Mouse (Mus musculus): ENCODE results near the gene Nfu1. TPM values are rescaled to one million over a fixed set of nuclear protein-coding genes. Genes with fewer than 3 reads are reported as not detected.
A peak's percentile ranks its signal among the peaks of the same experiment; 100 is the strongest.

Nfu1 gene
- total RNA-seq (2015; ENCODE audit: low replicate concordance): 16.5 and 18.8 TPM in 2 replicates
- 15.8 and 25.9 TPM in 2 replicates for total RNA-seq (2017; ENCODE audit: low replicate concordance)

- ATAC-seq (replicated peaks; ENCODE audit: low FRiP score, poor library complexity, severe bottlenecking): no peak
These were observed at the start of gene Nfu1 for GRCm38 (mm10) chr6:87008887-87009286. Nfu1 (plus strand) TSS chr6:87009236.

DNA sequence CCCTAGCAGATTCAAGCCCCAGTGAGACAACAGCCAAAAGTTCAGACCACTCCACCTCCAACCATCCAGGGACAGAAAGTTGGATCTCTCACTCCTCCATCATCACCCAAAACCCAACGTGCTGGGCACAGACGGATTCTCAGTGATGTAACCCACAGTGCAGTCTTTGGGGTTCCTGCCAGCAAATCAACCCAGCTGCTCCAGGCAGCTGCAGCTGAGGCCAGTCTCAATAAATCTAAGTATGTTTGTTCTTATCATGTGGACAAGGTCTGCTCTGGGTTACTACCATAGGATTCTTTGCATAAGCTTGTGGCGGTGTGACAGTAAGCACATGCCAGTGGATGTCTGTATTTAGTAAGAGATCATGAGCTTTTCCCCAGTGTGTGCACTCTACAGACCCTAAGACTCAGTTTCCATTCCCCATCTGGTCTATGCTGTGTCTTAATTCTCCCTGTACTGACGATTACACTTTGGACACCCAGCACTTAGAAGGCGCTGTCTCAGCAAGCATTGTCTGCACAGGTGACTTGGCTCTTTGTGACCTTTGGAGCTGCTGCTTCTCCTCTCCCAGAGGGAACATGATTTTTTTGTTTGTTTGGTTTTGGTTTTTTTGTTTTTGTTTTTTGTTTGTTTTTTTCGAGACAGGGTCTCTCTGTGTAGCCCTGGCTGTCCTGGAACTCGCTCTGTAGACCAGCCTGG lies 44.9 kb upstream of the Nfu1 start:
- no peak for ATAC-seq (replicated peaks; ENCODE audit: low FRiP score, poor library complexity, severe bottlenecking)

DNA sequence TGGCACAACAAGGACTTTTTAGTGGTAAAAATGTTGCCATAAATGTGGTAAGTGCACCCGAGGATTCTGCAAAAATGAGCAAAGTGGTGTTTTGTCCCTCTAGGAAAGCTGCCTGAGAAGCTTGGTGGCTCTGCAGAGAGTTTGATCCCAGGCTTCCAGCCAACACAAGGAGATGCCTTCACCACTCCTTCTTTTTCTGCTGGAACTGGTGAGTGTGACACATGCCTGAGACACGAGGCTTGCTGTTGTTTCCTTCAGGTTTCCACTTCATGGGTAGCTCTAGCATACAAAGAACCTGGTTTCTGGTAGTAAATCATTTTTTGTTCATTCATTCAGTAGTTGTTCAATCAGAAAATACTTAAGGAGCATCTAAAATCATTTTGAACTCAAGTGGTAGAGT lies 41.9 kb upstream of the Nfu1 start:
- ATAC-seq (replicated peaks; ENCODE audit: low FRiP score, poor library complexity, severe bottlenecking): no peak

DNA sequence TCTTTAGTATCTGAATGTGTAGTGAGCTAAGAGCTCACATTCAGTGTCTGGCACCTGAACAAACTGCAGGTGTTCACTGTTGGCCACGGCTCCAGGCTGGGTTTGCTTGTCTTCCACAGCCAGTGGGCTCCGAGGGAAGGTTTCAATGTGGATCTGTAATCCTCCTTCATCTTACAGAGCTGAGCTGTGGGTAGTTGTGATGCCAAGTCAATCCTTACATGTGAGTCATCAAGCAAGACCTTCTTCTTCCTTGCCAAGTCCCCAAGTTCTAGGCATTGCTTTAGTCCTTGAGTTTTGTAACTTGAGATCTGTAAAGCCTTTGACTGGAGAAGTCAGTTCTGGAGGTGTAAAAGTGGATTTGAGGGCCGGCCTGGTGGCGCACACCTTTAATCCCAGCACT lies 35.1 kb upstream of the Nfu1 start:
- no peak for ATAC-seq (replicated peaks; ENCODE audit: low FRiP score, poor library complexity, severe bottlenecking)

DNA sequence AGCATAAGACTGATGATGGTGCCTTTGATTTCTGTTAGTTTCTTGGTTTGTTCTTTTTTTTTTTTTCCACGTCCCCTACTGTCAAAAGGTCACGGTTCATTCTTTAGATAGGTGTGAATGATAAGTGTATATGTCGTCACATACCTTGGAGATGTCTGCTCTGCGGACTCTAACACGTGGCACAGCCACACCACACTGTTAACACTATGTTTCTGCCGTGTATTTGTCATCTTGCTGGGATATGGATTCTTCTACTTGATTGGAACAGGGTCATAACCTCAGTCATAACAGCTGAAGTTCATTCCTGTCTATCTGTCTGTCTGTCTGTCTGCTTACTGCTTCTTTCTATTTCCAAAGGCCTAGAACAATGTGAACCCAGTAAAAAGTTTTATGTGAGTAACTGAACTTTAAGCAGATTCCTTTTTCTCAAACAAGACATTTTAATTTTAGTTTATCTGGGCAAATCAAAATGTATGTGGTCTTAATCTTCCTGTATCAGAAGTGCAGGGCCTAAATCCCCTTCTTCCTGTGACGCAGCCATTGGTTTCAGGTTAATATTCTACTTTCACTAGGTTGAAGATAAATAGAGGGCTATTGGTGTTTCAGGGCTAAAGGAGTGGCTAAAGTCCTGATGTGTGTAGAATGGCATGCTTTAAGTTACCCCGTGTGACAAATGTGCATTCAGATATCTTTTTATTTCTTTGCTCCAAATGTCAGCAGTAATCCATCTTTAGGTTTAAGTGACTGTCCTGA lies 30.7 kb upstream of the Nfu1 start:
- no peak for ATAC-seq (replicated peaks; ENCODE audit: low FRiP score, poor library complexity, severe bottlenecking)

DNA sequence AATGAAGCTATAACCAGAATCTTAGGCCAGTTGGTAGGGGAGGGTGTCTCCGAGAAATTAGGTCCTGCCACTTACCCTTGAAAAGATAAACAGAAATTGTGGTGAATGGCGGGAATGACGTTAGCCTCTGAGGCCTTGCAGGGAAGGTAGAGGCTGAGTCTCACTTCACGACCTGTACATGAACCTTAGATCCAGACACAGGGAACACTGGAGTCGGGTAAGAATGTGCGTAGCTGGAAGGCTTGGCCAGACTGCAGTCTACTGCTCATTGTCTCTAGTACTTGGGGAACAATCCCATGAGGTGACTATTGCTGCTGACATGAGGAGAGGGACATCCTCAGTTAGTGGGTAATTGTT lies 30.1 kb upstream of the Nfu1 start:
- no peak for ATAC-seq (replicated peaks; ENCODE audit: low FRiP score, poor library complexity, severe bottlenecking)

GRCm38 (mm10) chr6:86981206-86981605 lies 27.8 kb upstream of the Nfu1 start:
- no peak for ATAC-seq (replicated peaks; ENCODE audit: low FRiP score, poor library complexity, severe bottlenecking)

- ATAC-seq (replicated peaks; ENCODE audit: low FRiP score, poor library complexity, severe bottlenecking): no peak
These were observed 23.5 kb upstream of the Nfu1 start for GRCm38 (mm10) chr6:86985314-86986106.

DNA sequence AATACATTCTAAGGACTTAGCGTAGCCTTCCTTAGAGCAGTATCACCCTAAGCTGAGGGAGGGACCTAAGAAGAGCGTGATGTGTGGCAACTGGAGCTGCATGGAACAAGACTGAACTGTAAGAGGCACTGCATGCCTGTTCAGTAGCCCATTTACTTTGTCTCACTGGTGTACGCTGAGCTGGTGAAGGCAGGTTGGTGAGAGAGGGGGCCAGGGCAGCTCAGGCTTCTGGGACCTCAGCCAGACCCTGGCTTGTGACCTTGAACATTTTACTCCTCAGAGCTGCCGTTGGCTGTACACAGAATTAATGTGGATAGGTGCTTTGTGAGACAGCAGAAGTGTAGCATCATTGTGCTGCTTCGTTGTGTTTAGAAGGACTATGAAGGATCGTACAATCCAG lies 19.5 kb upstream of the Nfu1 start:
- no peak for ATAC-seq (replicated peaks; ENCODE audit: low FRiP score, poor library complexity, severe bottlenecking)

- ATAC-seq (replicated peaks; ENCODE audit: low FRiP score, poor library complexity, severe bottlenecking): no peak
These were observed 18.0 kb upstream of the Nfu1 start for GRCm38 (mm10) chr6:86991041-86991440.

DNA sequence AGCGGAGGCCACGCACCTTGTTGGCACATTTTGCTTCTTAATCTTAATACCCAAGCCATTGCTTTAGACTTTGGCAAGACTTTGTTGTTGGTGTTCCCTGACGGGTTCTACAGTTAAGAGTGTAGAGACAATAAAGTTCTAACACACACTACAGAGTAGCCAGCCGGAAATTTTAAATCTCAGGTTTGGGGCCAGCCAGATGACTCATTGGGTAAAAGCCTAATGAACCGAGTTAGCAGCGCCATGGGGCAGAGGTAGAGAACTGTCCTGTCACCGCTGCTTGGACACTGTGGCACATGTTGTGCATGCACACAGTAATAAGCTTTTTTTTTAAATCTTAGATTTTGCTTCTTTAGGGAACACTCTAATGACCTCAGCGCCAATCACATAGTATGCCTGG lies 16.7 kb upstream of the Nfu1 start:
- ATAC-seq (replicated peaks; ENCODE audit: low FRiP score, poor library complexity, severe bottlenecking): no peak

- no peak for ATAC-seq (replicated peaks; ENCODE audit: low FRiP score, poor library complexity, severe bottlenecking)
These were observed 14.8 kb upstream of the Nfu1 start for GRCm38 (mm10) chr6:86994254-86994653.

- no peak for ATAC-seq (replicated peaks; ENCODE audit: low FRiP score, poor library complexity, severe bottlenecking)
These were observed 12.3 kb upstream of the Nfu1 start for GRCm38 (mm10) chr6:86996629-86997307.

GRCm38 (mm10) chr6:86997360-86997759 lies 11.7 kb upstream of the Nfu1 start:
- no peak for ATAC-seq (replicated peaks; ENCODE audit: low FRiP score, poor library complexity, severe bottlenecking)

DNA sequence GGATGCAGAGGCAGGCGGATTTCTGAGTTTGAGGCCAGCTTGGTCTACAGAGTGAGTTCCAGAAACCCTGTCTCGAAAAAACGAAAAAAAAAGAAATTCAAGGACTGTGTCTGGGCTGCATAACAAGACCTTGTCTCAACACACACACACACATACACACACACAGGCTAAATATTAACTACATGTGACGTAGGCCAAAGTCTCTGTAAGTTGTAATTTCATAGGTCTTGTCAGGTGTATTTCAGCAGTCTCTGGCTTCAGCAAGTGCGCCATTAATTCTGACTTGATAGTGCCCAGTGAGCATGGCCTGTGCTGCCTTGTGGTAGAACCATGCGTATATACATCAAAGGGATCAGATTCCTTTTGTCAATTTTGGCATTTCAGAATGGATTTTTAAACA lies 7.0 kb upstream of the Nfu1 start:
- ATAC-seq (replicated peaks; ENCODE audit: low FRiP score, poor library complexity, severe bottlenecking): no peak

DNA sequence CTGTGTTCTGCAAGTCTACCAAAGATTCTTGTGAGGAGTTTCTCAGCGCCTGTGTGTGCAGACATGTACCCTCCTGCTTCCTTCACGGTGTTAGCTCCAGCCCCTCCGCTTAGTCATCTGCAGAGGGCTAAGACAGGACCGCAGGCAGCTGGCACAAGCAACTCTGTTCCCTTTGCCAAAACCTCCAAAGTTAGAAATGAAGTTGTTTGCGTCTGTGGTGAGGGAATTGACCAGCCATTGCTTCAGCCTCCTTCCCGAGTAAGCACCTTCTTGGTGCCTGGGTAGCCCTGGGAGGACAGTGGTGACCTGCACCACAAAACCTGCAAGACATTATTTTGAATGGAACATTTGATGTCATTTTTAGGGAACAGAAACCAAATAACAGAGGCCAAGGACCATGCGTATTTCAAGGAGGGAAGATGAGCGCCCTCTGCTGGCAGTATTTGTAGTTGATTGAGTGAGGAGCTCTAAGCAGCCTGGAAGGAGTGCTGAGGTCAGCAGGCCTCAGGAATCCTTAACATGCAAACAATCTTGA lies 6.4 kb upstream of the Nfu1 start:
- peak; percentile 85 for ATAC-seq (replicated peaks; ENCODE audit: low FRiP score, poor library complexity, severe bottlenecking)

DNA sequence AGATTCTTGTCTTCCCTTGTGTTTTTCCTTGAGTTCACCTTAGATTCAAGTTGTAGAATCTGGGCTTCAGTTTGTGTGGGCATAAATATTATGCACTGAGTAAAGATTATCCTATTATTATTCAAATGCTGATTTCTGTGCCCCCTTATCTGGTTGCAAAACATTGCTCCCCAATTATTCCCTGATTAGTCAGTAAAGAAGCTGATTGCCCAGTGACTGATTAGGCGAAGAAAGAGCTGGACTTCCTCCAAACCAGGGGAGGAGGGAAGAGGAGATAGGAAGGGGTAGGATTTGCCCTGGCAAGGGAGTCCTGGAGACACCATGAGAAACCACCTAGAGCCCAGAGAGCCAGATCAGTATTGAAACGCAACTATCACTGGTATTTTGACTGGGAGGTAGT lies 4.9 kb upstream of the Nfu1 start:
- ATAC-seq (replicated peaks; ENCODE audit: low FRiP score, poor library complexity, severe bottlenecking): no peak

DNA sequence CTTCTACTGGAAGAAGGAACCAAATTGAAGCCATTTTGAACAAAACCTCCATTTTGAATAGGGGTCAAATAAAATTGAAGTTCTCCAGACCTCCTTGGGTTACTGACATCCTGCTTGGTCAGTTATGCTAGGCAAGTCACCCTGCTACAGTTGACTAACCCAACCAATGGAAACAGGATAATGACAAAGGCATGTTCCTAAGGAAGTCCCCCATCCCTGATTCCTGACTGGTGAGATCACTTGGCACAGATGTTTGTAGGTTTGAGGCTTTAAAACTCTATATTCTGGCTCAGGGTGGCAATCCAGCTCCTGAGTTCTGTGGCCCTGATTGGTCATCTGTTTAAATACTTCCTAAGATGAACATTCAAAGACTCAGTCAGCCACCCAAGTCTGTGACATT lies 3.5 kb upstream of the Nfu1 start:
- no peak for ATAC-seq (replicated peaks; ENCODE audit: low FRiP score, poor library complexity, severe bottlenecking)

GRCm38 (mm10) chr6:87009692-87010328 lies 774 bp downstream of the Nfu1 start:
- ATAC-seq (replicated peaks; ENCODE audit: low FRiP score, poor library complexity, severe bottlenecking): peak; percentile 100

All from erythroblast, adult 5-6 weeks (primary cell).